Mouse (Mus musculus) hindbrain, embryonic 11.5 days (tissue): Measurements from ENCODE around the gene Wnt1. TPM values are rescaled to one million over a fixed set of nuclear protein-coding genes. Genes with fewer than 3 reads are reported as not detected.

Source experiments
- ATAC-seq: fragments of 200-750 bp; cut with Nextera tagmentation; 2 replicates; pipeline ENCODE4 v1.8.0; 2017; ENCODE audit warnings: mild to moderate bottlenecking, moderate TSS enrichment, moderate library complexity; ENCODE audit not compliant: low FRiP score
- DNase-seq: peaks from one replicate; pipeline ENCODE4 v3.0.0-alpha.2; 2015; ENCODE audit warnings: low spot score
- H3K27ac ChIP-seq: fragments of 300-500 bp; sonication (generic); 2 replicates; pipeline ENCODE4 v1.5.1; 2014; ENCODE audit warnings: mild to moderate bottlenecking, low read depth, low read length
- H3K27me3 ChIP-seq: fragments of 300-500 bp; sonication (generic); 2 replicates; pipeline ENCODE4 v1.6.1; 2014; ENCODE audit warnings: mild to moderate bottlenecking, low read length, moderate library complexity, mixed read lengths; ENCODE audit not compliant: control insufficient read depth, insufficient read depth
- H3K36me3 ChIP-seq: fragments of 300-500 bp; sonication (generic); 2 replicates; pipeline ENCODE4 v1.6.1; 2014; ENCODE audit warnings: mild to moderate bottlenecking, low read length, moderate library complexity, mixed read lengths; ENCODE audit not compliant: control insufficient read depth, insufficient read depth
- H3K4me1 ChIP-seq: fragments of 300-500 bp; sonication (generic); replicated peaks from 2 replicates; pipeline ENCODE4 v1.6.1; 2014; ENCODE audit warnings: low read length, mixed read lengths; ENCODE audit not compliant: control insufficient read depth, insufficient read depth
- H3K4me2 ChIP-seq: fragments of 300-500 bp; sonication (generic); replicated peaks from 2 replicates; pipeline ENCODE4 v1.6.1; 2014; ENCODE audit warnings: mild to moderate bottlenecking, low read depth, low read length
- H3K4me3 ChIP-seq: fragments of 300-500 bp; sonication (generic); 2 replicates; pipeline ENCODE4 v1.5.1; 2014; ENCODE audit warnings: low read depth, low read length
- H3K9ac ChIP-seq: fragments of 300-500 bp; sonication (generic); 2 replicates; pipeline ENCODE4 v1.6.1; 2014; ENCODE audit warnings: low read depth, low read length
- H3K9me3 ChIP-seq: fragments of 300-500 bp; sonication (generic); 2 replicates; pipeline ENCODE4 v1.6.1; 2016; ENCODE audit warnings: low read length; ENCODE audit not compliant: control insufficient read depth
- WGBS: fragments of 180-500 bp; shearing (Covaris S2); extraction: QIAGEN DNeasy Blood & Tissue Kit; methylation state at CpG from one replicate; pipeline ENCODE4 v1.1.7; 2014; 5-methylcytosine and 5-hydroxymethylcytosine counted together
- polyA plus RNA-seq: library from polyadenylated mRNA; unstranded; fragments of >200 nt; fragmentation: Nextera tagmentation; extraction: Ambion mirVana; gene quantifications from 2 replicates; pipeline ENCODE4 v1.2.1, GENCODE M21; 2014

Wnt1 gene
- polyA plus RNA-seq, 1 experiment from 2014 or later: 9.5 TPM

- WGBS: 2% methylated on average over 5 of the region's 5 CpGs
- H3K36me3 ChIP-seq: no peaks in the 10 kb centered on the region
- ATAC-seq (no peak), DNase-seq (peak; percentile 30)
- no peak overlapping the region for H3K4me3 ChIP-seq
- no peaks in the 10 kb centered on the region for H3K9me3 ChIP-seq
- H3K27me3 ChIP-seq: peaks cover 98% of the 10 kb centered on the region
- H3K27ac ChIP-seq: no peak overlapping the region
- no peak overlapping the region for H3K4me2 ChIP-seq
- H3K4me1 ChIP-seq: peaks cover 20% of the 10 kb centered on the region
- no peak overlapping the region for H3K9ac ChIP-seq
These were observed 14.1 kb upstream of the Wnt1 start for GRCm38 (mm10) chr15:98775533-98775932.

GRCm38 (mm10) chr15:98776280-98777004 lies 13.2 kb upstream of the Wnt1 start:
- Histone ChIP-seq H3K4me1 (peaks cover 20% of the 10 kb centered on the region), H3K36me3 (no peaks in the 10 kb centered on the region), H3K27me3 (peaks cover 99% of the 10 kb centered on the region), H3K9me3 (no peaks in the 10 kb centered on the region), H3K9ac (no peak overlapping the region; the same call in 1 of the 2 replicates), H3K27ac (no peak overlapping the region), H3K4me3 (peak overlapping the region; percentile 20), H3K4me2 (peak overlapping the region; percentile 21; the same call in 1 of the 2 replicates)
- DNase-seq: peak; percentile 69
- ATAC-seq: peak; percentile 37; the same call in 1 of the 2 replicates
- WGBS: under 1% methylated on average over 62 of the region's 62 CpGs

- H3K9me3 ChIP-seq: no peaks in the 10 kb centered on the region
- H3K9ac ChIP-seq: no peak overlapping the region
- peak; percentile 48 for DNase-seq
- peaks cover 20% of the 10 kb centered on the region for H3K4me1 ChIP-seq
- H3K4me2 ChIP-seq: no peak overlapping the region
- H3K4me3 ChIP-seq: no peak overlapping the region; the same call in 1 of the 2 replicates
- H3K36me3 ChIP-seq: no peaks in the 10 kb centered on the region
- under 1% methylated on average over 19 of the region's 19 CpGs for WGBS
- peaks cover 99% of the 10 kb centered on the region for H3K27me3 ChIP-seq
- ATAC-seq: no peak
- H3K27ac ChIP-seq: no peak overlapping the region
These were observed 12.5 kb upstream of the Wnt1 start for GRCm38 (mm10) chr15:98777005-98777616.

GRCm38 (mm10) chr15:98777762-98778161 lies 11.9 kb upstream of the Wnt1 start, which contains the start of gene Wnt10b:
Gene Wnt10b, minus strand, starts transcription at chr15:98778150.
- Histone ChIP-seq H3K4me2 (peak within 1 kb of the TSS; percentile 23; the same call in 1 of the 2 replicates), H3K9ac (no peak within 1 kb of the TSS), H3K9me3 (no peaks in the 10 kb centered on the region), H3K4me1 (peaks cover 15% of the 10 kb centered on the region), H3K4me3 (peak within 1 kb of the TSS; percentile 1; the same call in 1 of the 2 replicates), H3K27me3 (peaks cover 97% of the 10 kb centered on the region), H3K36me3 (no peaks in the 10 kb centered on the region), H3K27ac (no peak within 1 kb of the TSS)
- ATAC-seq (no peak), DNase-seq (peak; percentile 53)
- under 1% methylated on average over 21 of the region's 33 CpGs for WGBS

- 1% methylated on average over 22 of the region's 25 CpGs for WGBS
- no peak overlapping the region for H3K27ac ChIP-seq
These were observed 11.4 kb upstream of the Wnt1 start for GRCm38 (mm10) chr15:98778191-98778770.

GRCm38 (mm10) chr15:98778806-98779205 lies 10.9 kb upstream of the Wnt1 start:
- H3K36me3 ChIP-seq: no peaks in the 10 kb centered on the region
- H3K4me1 ChIP-seq: peaks cover 14% of the 10 kb centered on the region
- H3K27ac ChIP-seq: no peak overlapping the region
- DNase-seq: no peak
- H3K9me3 ChIP-seq: no peaks in the 10 kb centered on the region
- H3K4me3 ChIP-seq: no peak overlapping the region
- ATAC-seq: no peak
- H3K27me3 ChIP-seq: peaks cover 89% of the 10 kb centered on the region
- no peak overlapping the region for H3K9ac ChIP-seq
- WGBS: 0% methylated on average over 10 of the region's 11 CpGs
- H3K4me2 ChIP-seq: no peak overlapping the region

More at GRCm38 (mm10) chr15:98778191-98778770, 11.4 kb upstream of the Wnt1 start:
- Histone ChIP-seq H3K4me2 (no peak overlapping the region), H3K36me3 (no peaks in the 10 kb centered on the region), H3K9ac (no peak overlapping the region), H3K4me1 (peaks cover 14% of the 10 kb centered on the region), H3K9me3 (no peaks in the 10 kb centered on the region), H3K4me3 (peak overlapping the region; percentile 1; the same call in 1 of the 2 replicates), H3K27me3 (peaks cover 93% of the 10 kb centered on the region)
- peak; percentile 50 for DNase-seq
- ATAC-seq: no peak

GRCm38 (mm10) chr15:98780075-98780474 lies 9.6 kb upstream of the Wnt1 start:
- H3K4me1 ChIP-seq: peaks cover 14% of the 10 kb centered on the region
- H3K4me3 ChIP-seq: 0 out of 2 replicates have a peak overlapping the region, but pooled peaks have one; percentile 8
- H3K4me2 ChIP-seq: no peak overlapping the region
- no peak overlapping the region for H3K9ac ChIP-seq
- H3K36me3 ChIP-seq: no peaks in the 10 kb centered on the region
- ATAC-seq (no peak), DNase-seq (no peak)
- H3K27ac ChIP-seq: no peak overlapping the region
- H3K9me3 ChIP-seq: no peaks in the 10 kb centered on the region
- WGBS: 5% methylated on average over 8 of the region's 8 CpGs
- peaks cover 81% of the 10 kb centered on the region for H3K27me3 ChIP-seq

GRCm38 (mm10) chr15:98780573-98780972 lies 9.1 kb upstream of the Wnt1 start:
- Histone ChIP-seq H3K27ac (no peak overlapping the region), H3K9ac (no peak overlapping the region), H3K9me3 (no peaks in the 10 kb centered on the region), H3K4me3 (no peak overlapping the region), H3K36me3 (no peaks in the 10 kb centered on the region), H3K4me2 (no peak overlapping the region), H3K27me3 (peaks cover 78% of the 10 kb centered on the region), H3K4me1 (peaks cover 14% of the 10 kb centered on the region)
- no peak for ATAC-seq
- DNase-seq: peak; percentile 55
- 2% methylated on average over 13 of the region's 13 CpGs for WGBS
